Mouse (Mus musculus): ENCODE measurements around the gene BC004004. TPM values are rescaled to one million over a fixed set of nuclear protein-coding genes. Genes with fewer than 3 reads are reported as not detected.

The BC004004 gene
- total RNA-seq, 2 experiments from 2014 or later = 297 to 354 TPM

GRCm38 (mm10) chr17:29321765-29322602 is 53.4 kb downstream of the BC004004 start:
- DNase-seq = no peak

- DNase-seq = no peak
These were observed 54.0 kb downstream of the BC004004 start for GRCm38 (mm10) chr17:29322603-29322962.

GRCm38 (mm10) chr17:29323625-29324024 is 55.0 kb downstream of the BC004004 start:
- DNase-seq = peak; percentile 51 to 53

- DNase-seq = no peak
These were observed 57.2 kb downstream of the BC004004 start for GRCm38 (mm10) chr17:29325831-29326230.

- DNase-seq = peak; percentile 45 to 65
These were observed 58.2 kb downstream of the BC004004 start for GRCm38 (mm10) chr17:29326531-29327529.

- DNase-seq = no peak
These were observed 59.1 kb downstream of the BC004004 start for GRCm38 (mm10) chr17:29327691-29328090.

- no peak for DNase-seq
These were observed 61.6 kb downstream of the BC004004 start for GRCm38 (mm10) chr17:29330221-29330620.

GRCm38 (mm10) chr17:29330671-29331410 is 62.3 kb downstream of the BC004004 start:
- DNase-seq = peak; percentile 57 to 75

GRCm38 (mm10) chr17:29332186-29332685 is 63.6 kb downstream of the BC004004 start:
- DNase-seq = no peak

GRCm38 (mm10) chr17:29336266-29336990 is 67.8 kb downstream of the BC004004 start:
- no peak for DNase-seq

- DNase-seq = no peak
These were observed 69.6 kb downstream of the BC004004 start for GRCm38 (mm10) chr17:29337979-29338823.

GRCm38 (mm10) chr17:29339170-29339768 is 70.7 kb downstream of the BC004004 start:
- DNase-seq = peak; percentile 50 to 78

GRCm38 (mm10) chr17:29340406-29341261 is 72.0 kb downstream of the BC004004 start:
- DNase-seq = peak; percentile 65 to 75

GRCm38 (mm10) chr17:29341591-29342003 is 73.0 kb downstream of the BC004004 start:
- DNase-seq = peak; percentile 66 to 72

- peak; percentile 81 to 85 for DNase-seq
These were observed 73.7 kb downstream of the BC004004 start for GRCm38 (mm10) chr17:29342010-29342910.

- peak in 1 of 2 experiments; percentile 4 for DNase-seq
These were observed 74.7 kb downstream of the BC004004 start for GRCm38 (mm10) chr17:29343241-29343640.

- no peak for DNase-seq
These were observed 76.7 kb downstream of the BC004004 start for GRCm38 (mm10) chr17:29345272-29345671.
